Mouse (Mus musculus) cerebellum, adult 9-10 months (tissue): ENCODE results near the gene Vav3.

Experiments
- DNase-seq: peaks from one replicate; pipeline ENCODE4 v3.0.0; 2022

Gene Vav3

DNA sequence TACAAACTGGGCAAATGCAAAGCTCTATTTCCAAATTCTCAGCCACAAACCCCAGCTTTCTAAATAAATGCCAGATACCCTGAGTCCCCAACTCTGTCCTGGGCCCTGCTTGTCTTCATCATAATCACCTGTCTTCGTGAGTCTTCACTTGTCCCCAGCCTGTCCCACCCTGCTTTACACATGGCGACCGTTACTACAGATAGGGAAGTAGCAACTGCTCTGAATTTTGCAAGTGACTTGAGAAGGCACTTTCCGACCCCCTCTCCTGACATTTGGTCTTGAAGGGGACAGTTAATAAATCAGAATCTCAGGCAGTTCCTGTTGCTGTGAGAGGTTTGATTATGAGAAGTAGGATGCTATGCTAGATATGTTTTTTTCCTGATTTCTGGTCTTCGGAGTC is 13.4 kb downstream of the Vav3 start:
- no peak for DNase-seq

DNA sequence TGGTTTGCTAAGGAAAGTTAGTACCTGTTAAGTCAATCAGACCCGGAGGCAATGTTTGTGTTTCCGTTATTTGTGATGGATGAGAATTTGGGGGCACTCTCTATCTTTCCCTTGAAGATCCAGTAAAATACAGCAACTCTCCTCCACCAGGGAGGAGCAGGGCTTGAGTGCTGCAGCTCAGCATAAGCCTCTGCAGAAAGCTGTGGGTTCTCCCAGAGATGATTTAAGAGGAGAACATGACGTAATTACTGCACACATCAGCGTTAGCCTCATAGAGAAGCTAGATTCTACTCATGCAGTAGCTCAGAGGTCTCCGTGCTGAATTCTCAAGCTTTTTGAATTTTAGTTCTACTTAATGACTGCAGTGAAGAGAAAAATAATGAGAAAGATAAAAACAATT is 14.7 kb downstream of the Vav3 start:
- no peak for DNase-seq

DNA sequence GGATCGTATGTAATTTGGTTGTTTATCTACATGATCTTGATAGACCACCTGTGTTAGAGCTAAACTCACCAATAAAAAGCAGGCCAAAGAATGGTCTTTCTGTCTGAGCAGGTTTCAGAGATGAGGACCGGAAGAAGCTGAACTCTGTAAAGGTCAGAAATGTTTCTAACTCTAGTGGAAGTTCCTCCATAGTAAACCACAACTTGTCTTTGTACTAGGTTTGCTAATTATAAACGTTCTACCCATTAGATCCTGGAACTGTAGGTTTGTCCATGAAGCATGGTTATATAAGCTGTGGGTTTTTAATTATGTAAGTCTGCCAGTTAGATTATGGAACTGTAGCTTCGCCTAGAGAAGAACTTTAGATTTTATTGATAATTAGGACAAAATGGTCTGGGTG is 20.3 kb downstream of the Vav3 start:
- no peak for DNase-seq

DNA sequence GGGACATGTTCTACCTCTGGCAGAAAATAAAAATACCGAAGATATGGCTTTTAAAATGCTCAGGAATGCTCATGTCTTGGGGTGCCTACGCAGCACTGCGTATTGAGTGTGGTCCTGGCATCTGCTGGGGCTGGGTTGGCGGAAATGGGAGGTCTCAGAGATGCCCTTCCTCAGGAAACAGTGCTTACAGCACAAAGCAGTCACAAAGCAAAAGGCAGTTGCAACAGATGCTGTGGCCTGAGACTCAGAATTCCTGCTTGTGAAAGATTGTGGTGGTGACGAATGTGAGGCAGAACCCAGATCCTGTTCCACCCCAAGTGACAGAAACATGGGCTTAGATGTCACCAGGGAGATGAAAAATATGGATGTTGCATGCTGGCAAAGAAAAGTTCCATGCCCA is 21.4 kb downstream of the Vav3 start:
- no peak for DNase-seq

DNA sequence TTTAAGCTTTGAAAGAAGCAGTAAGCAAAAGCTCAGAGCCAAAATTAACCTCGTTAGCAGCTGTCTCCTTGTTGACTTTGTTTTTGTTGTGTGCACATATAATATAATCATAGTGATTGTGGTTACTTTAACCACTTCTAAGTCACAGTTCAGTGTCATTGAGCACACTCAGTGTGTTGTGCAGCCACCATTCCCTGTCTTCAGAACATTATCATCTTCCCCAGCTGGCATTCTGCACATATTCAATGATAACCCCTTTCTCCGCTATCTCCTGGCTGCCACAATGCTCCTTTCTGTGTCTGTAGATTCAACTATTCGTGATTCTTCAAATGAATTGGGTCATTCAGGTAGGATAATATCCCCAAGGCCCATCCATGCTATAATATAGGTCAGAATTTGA is 21.9 kb downstream of the Vav3 start:
- no peak for DNase-seq

DNA sequence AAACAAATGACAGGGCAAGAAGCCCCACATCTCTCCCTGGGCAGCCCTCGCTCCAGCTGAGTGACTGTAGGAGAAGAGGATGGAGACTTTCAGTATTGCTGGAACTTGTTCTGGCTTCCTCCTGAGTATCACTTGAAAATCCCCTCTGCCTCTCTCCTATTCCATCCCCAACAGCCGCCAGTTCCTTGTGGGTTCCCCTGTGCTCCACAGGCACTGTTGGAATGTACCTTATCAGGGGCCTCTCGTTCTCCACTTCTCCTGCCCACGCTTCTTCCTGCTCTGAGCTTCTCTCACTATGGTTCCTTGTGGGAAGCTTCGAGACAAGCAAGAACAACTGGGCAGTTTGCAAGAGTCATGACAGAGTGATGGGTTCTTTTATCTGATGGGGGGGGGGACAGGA is 23.1 kb downstream of the Vav3 start:
- no peak for DNase-seq

DNA sequence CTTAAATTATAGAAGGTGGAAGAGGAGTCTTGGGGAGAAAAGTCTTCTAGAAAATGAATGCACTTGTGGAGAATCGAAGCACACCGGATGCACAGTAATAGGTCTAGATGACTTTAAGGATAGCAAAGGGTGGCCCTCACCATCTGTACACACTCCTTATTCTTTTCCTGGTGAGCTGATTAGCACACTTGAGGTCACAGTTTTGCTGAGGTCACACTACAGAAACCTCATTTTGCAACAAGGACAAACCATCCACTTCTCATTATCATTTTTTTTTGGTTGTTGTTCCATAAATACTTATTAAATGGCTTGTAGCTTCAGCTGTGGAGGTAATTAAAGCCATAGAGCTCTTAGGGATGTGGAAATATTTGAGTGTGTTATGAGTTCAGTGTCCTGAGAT is 25.4 kb downstream of the Vav3 start:
- DNase-seq = no peak

DNA sequence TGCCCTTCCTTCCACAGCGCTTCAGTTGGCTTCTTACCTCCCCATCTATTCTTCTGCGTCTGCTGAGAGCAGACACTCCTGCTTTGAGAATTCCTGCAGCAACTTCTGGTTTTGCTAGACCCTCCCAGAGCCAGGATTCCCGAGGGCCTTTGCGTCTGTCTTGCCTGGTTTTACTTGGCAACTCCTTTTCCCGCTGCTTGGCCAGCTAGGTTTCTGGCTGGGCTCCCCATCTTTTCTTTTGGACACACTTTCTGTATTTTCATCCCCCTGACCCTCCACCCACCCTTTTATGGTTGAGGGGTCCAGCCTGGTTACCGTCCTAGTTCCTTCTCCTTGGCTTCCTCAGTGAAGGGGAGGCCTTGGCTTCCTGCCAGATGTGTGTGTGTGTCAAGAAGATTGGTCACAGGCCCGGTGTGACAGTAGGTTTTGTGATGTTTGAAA is 26.0 kb downstream of the Vav3 start:
- DNase-seq = no peak

DNA sequence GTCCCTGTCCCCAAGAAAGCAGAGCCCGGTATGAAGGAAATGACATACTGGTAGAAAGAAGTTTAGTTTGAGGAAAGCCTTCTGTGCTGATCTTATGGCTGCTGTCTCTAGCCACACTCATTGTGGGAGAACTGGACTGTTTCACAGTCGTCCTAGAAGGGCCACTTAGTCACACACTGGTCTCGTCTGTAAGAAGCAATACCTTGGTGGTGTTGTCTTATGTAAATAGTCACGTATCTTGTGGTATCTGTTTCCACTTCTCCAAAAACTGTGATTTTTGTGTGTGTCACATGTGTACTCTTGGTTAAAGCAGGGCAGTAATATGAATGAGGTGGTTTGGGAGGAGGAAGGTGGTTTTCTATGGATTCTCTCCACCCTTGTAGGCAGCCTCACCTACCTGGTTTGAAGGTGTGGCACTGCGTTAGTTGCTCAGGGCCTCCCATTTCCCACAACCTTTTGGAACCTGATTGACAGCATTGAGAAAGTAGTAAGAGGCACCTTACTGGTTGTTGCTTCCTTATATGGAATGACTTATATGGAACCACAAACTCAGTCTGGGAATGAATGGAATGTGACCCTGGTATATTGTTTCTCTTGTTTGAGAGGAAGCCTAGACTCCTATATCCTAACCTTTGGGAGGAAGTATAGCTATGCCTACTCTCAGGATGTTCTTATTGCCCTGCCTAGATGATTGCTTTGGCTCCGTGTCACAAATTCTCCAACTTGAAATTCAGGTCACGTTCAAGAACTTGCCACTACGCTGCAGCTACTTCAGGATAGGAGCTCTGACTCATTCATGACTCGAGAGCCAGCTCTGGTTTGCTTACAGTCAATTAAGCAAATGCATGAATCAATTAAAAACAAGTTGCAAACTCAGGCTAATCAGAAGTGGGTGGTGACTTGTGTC is 28.2 kb downstream of the Vav3 start:
- DNase-seq = no peak

DNA sequence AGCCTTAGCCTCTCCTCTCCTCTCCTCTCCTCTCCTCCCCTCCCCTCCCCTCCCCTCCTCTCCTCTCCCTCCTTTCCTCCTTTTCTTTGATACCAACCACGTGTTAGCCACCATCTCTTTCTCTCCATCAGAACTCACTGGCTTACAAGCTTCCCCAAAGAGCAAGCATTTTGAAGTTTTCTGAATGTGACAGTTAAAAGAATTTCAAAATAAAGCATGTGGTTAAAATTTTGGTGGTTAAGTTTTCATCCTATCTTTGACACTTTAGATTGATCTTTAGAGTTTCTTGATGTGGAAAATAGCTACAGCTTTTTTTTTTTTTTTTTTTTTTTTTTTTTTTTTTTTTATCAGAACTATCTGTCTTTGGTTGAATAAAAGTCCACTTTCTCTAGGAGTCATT is 31.1 kb downstream of the Vav3 start:
- DNase-seq = no peak

DNA sequence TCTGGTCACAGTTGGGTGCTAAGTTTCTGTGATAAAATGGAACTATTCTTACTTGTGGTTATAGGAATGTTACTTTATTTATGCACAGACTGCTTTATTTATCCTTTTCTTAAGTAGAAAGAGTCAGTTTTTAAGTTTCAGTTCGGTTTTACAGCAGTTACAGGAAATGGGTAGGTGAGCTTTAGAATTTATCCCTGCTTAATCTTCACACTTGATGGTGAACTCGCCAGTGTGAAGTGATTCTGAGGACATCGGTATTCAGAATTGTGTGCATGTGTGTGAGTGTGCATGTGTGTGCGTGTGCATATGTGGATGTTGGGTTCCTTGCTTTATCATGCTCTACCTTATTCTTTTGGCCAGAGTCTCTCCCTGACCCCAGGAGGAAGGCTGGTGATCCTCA is 32.2 kb downstream of the Vav3 start:
- DNase-seq = no peak

DNA sequence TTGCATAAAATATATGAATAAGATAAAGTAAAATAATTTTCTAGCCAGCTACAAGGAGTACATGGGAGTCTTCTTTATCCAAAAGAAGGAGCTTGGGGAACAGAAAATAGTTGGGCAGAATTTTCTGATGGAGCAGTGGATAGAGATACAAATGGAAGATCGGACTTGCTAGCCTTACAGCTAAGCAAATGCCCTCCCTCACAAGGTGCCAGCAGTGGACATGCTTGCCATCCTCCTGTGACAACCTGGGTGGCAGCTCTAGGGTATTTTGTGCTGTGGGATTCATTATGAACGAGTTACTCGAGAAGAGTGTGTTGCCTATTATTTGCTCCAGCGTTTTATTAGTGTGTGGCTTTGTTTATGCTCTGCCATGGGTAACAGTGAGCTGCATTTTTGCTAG is 37.8 kb downstream of the Vav3 start:
- no peak for DNase-seq

DNA sequence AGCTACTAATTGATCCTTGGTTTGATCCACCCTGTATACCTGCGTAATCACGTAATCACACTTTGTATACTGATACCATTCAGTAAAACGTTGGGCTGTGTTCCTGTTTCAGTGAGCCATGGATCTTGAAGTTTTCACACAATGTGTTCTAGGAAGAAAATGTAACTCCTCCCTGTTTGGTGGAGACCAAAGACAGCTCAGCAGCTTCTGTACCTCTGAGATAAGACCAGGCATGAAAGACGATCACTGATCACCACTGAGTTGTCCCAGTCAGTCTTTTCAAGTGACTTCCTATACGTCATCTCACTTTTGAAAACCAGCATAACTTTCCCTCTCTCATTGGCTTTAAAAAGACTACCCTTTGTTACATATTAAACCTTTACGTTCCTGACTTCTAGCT is 38.2 kb downstream of the Vav3 start:
- no peak for DNase-seq

DNA sequence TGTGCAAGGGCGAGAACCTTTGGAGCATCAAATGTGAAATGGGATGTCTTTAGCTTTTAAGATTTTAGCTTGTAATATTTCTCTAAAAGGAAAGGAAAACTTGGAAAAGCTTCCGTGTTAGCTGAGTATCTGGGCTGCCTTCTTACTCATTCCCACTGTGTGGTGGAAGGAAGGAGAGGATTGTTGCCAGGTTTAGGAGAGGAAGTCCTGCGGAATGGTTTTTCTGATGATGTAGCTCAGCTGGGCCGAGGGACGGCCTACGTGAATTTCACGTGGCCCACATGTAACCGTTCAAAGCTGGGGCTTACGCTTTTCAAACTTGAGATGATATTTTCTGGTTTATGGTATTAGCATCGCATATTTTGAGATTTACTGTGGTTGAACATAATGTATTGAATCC is 48.3 kb downstream of the Vav3 start:
- no peak for DNase-seq

DNA sequence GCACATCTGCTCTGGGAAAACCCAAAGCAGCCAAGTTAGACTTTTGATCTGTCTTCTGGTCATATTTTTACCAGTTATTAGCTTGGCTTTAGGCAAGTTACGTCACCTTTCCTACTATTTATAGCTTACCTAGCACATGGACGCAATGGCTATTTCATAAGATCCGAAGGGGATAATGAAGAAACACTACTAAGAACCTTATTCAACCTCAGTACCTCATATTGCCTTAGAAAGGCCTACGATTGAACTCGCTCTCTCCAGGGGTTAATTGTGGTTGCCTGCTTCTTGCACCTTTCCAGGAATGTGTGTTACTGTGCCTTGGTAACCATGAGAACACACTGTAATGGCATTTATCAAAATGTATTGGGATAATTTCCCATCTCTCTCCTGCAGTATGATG is 61.1 kb downstream of the Vav3 start:
- no peak for DNase-seq

DNA sequence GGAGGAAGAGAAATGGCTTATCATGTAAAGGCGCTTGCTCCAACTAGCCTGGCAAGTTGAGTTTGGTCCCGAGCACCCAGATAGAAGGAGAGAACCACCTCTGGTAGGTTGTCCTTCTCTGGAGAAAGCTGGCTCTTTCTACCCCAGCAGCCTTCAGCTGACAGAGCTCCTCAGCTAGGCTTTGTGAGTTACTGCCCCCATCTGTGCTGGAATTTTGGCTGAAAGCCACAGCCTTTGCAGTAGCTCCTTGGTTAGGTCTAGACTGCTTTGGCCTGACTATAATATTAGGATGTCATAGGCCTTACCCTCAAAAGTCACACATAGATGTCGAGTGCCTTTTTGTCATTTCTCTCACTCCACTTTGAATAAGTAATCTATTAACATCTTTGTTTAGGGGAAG is 70.8 kb downstream of the Vav3 start:
- DNase-seq = no peak

DNA sequence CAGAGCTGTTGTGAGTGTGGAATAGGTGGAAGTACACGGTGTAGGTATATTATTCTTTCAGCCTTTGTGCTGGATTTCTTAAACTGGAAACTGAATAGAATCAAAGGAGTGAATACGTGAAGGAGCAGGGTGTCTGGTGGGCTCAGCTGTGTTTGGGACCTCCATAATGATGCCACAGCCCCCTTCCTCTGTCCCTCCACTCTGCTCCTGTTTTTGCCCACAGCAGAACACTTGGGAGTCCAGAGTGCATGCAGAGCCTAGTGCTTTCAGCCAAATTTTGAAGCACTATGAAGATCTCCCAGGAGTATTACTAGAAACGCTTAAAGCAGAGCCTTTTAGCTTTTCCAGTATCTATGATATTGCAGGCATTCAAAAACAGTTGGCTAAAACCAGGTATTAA is 80.0 kb downstream of the Vav3 start:
- DNase-seq = no peak

DNA sequence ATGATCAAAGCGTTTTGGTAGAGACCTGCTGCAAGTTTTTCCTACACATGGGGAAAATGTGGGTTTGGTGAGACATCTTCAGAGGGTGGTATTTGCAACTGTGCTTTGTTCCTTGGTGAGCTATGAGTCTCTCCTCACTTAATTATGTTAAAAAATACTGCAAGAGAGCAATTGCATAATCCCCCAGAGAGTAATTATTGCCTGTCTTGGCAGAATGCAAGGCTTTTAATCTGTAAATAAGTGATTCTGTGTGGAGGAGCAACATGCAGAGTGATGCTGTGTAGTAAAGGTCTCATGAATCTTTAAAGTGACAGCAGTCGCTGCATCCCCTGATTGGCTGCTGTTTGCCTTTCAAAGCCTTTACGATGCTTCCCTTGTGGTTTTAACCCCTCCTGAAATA is 80.6 kb downstream of the Vav3 start:
- no peak for DNase-seq

DNA sequence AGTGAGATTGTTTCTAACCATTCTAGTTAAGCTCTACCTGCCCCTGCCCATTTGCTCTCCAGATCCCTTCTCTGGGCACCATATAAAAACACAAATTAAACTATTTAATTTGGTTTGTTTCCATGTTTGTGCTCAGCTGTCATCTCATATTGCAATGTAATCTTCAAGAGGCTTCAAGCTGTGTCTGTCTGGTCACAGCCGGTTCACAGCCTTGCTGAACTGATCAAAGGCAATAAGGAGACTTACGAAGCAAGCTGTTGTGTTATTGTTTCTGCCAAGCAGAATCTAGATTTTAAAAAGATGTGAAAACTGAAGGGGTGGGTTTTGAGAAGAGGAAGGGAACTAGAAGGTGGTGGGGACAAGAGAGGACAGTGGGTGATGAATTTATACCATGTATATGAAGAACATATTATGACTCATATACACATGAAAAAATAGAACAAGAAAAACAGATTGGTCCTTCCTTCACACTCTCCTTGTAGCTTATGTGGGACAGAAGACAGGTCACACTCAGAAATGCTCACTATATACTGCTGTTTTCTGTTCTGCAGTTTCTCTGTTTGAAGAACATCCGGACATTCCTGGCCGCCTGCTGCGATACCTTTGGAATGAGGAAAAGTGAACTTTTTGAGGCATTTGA is 83.1 kb downstream of the Vav3 start:
- DNase-seq = no peak

DNA sequence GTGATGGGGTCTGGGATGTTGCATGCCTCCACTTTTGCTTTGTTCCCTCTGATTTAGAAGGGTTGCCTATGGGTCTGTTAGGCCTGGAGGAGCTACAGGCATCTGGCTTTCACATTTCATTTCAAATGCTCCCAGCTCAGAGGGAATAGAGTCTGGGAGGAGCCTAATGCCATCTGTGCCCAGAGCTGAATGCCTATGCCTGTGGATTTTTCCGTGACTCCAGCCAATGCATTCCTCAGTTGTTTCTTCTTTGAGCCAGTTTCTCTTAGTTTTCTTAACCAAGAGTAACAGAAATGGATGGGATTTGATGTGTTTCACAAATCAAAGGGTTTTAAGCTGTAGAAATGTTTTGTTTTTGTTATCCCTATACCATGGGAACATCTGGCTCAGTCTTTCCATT is 90.8 kb downstream of the Vav3 start:
- DNase-seq = no peak

DNA sequence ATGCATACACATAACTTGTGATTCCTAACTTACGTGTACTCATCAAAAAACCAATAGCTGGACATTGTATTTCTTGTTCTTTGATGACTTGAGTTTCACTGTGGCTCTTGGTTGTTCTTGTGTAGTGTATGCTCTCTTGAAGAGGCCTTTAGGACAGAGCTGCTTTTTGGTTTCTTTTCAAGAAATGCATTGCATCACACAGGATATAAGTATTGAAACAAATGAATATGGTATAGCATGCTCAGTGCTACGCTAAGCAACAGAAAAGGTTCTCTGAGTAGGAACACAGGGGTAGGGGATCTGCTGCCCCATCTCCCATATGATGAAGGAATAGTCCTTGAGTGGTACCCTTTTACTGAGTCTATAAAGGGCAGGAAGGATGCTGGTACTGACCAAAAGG is 98.1 kb downstream of the Vav3 start:
- no peak for DNase-seq

DNA sequence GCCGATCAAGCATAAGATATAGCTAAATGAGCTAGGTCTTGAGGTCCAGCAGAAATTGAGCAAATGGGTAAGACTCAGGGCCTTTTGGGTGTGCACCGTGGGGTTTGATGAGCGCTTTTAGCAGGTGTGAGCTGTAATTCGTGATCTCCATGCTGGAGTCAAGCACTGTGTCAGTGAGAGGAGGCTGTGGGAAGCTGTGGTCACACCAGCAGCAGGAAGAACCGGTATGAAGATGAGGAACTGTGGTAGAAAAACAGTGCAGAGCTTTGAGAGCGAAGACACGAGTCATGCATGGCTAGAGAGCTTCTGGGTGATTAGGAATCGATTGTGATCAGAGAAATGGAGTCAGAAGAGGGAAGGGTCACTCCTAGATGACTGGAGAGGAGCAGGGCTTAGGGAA is 98.8 kb downstream of the Vav3 start:
- DNase-seq = no peak

DNA sequence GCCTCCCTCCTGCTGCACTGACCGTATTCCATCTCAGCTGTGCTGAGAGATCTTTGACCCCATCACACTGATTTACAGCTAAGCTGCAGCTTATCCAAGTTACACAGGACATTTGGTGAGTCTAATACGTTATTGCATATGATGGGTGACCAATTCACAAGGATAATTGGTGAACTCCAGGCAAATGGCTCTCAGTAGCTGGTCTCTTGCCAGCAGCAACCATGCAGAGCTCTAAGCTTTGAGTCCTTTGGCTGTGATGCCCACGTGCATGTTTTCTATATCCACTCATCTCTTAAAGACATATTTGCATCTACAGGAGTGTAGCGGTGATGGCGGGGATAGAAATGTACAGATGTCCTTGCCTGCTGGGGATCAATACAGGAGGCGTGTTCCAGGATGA is 99.5 kb downstream of the Vav3 start:
- no peak for DNase-seq

DNA sequence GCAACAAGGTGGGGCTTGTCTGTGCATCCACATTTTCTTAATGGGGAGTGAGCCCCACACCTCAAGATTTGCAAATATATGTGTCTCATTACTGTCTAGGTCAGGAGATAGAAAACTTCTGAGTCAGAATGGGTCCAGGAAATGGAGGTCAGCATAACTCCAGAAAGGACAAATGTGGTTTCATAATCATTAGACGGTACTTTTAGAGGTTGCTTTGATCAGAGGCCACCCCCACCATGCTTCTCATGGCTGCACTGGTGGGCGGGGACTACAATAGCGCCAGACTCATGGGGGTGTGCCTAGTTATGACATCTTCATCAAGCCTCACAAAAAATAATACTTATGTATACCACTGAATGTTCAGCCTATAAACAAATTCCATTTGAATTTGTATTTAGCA is 103.6 kb downstream of the Vav3 start:
- DNase-seq = no peak

DNA sequence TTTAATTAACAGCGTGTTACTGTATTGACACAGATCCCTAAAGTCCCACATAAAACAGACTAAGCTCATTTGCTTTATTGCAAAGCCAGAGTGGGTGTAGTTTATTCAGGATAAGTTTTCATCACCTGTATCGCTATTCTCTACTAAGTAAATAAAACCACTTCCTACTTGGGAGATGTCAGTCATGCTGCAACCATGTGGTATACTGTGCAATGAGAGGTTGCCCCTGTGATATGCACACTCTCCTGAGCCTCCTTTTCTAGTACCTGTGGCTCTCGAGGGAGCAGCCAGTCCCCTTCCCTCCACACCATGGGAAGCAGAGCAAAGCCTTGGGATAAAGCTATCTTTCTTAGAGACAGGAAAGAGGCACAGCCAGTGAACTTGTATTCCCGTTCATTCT is 106.5 kb downstream of the Vav3 start:
- DNase-seq = no peak
